Mouse (Mus musculus) bone marrow macrophage, adult 2 months (primary cell): ENCODE measurements around the gene Cdh5.

Experiments used
- CTCF ChIP-seq: IDR thresholded peaks from 2 replicates; pipeline ENCODE4 v1.5.1; 2012; ENCODE audit warnings: low read depth, mild to moderate bottlenecking, low read length, moderate library complexity
- POLR2A ChIP-seq: IDR thresholded peaks from 2 replicates; pipeline ENCODE4 v1.6.1; 2012; ENCODE audit warnings: mild to moderate bottlenecking, low read depth, low read length, borderline replicate concordance

DNA sequence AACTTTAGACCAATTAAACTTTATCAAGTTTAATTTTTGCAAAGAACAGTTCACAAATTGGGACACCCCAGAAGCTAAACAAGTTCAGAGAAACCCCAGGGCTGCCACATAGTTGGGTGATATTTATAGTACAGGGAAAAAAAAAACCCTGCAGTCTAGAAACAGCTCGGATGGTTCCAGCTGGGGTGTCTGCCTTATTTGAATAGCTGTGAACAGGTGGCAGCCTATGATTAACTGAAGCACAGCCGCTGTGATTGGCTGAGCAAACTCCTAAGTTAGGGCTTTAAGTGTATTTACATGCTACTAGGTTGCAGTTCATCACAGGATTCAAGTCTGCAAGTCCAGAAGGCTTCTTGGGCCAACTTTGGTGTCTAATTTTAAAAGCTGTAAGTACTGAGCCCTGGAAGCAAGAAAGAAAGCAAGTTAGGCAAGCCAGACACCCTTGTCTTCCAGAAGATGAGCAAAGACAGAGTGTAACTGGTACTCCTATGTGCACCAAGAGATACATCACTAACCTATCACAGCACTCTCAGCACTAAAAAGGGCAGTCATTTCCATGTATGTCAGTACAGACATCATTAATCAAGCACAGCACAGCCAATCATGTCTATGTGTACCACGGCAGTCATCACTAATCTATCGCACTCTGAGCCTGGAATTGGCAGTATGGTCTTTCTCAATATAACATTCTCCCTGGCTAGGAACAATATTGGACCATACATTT, 25.9 kb downstream of the Cdh5 start:
- TF ChIP-seq POLR2A (no peak), CTCF (no peak)
